Mouse (Mus musculus) embryonic fibroblast, embryonic 13.5 days (primary cell): Measurements from ENCODE around the gene Tsc2.

Experiments
- CTCF ChIP-seq: IDR thresholded peaks from 2 replicates; pipeline ENCODE4 v1.5.1; 2011; ENCODE audit warnings: mild to moderate bottlenecking, control low read depth, low read length, moderate library complexity, borderline replicate concordance; ENCODE audit not compliant: insufficient read depth
- POLR2A ChIP-seq: IDR thresholded peaks from 2 replicates; pipeline ENCODE4 v1.6.1; 2011; ENCODE audit warnings: low read depth, mild to moderate bottlenecking, control low read depth, low read length, moderate library complexity

GRCm38 (mm10) chr17:24658017-24658758 is 25.8 kb upstream of the Tsc2 start, which contains the start of gene Npw:
- no peak for TF ChIP-seq CTCF
- no peak for TF ChIP-seq POLR2A
